Mouse (Mus musculus) thymus, adult 2 months (tissue): ENCODE measurements around the gene Ly6g6c. TPM values are rescaled to one million over a fixed set of nuclear protein-coding genes. Genes with fewer than 3 reads are reported as not detected.

Experiments used
- DNase-seq: peaks from one replicate; pipeline ENCODE4 v3.0.0; 2021
- H3K27ac ChIP-seq: fragments of 200-500 bp; 2 replicates; pipeline ENCODE4 v1.5.1; 2012; ENCODE audit warnings: low read length, control low read depth; ENCODE audit not compliant: control insufficient read depth, insufficient read depth
- H3K27me3 ChIP-seq: fragments of 200-500 bp; 2 replicates; pipeline ENCODE4 v1.6.1; 2012; ENCODE audit warnings: mild to moderate bottlenecking, low read length, moderate library complexity, mixed read lengths; ENCODE audit not compliant: control insufficient read depth, insufficient read depth
- H3K36me3 ChIP-seq: fragments of 200-500 bp; 2 replicates; pipeline ENCODE4 v1.6.1; 2012; ENCODE audit warnings: mild to moderate bottlenecking, low read length, moderate library complexity; ENCODE audit not compliant: control insufficient read depth, insufficient read depth
- H3K4me1 ChIP-seq: fragments of 200-500 bp; replicated peaks from 2 replicates; pipeline ENCODE4 v1.6.1; 2012; ENCODE audit warnings: low read length; ENCODE audit not compliant: control insufficient read depth, insufficient read depth
- H3K4me3 ChIP-seq: fragments of 200-500 bp; 2 replicates; pipeline ENCODE4 v1.5.1; 2012; ENCODE audit warnings: mild to moderate bottlenecking, low read length, control low read depth, moderate library complexity; ENCODE audit not compliant: control insufficient read depth, insufficient read depth
- CTCF ChIP-seq: fragments of 200-500 bp; IDR thresholded peaks from 2 replicates; pipeline ENCODE4 v1.5.1; 2012; ENCODE audit warnings: mild to moderate bottlenecking, control low read depth, low read length, moderate library complexity, borderline replicate concordance; ENCODE audit not compliant: control insufficient read depth, poor library complexity, insufficient read depth; ENCODE audit errors: extremely low read depth
- POLR2A ChIP-seq: fragments of 200-500 bp; IDR thresholded peaks from 2 replicates; pipeline ENCODE4 v1.6.1; 2012; ENCODE audit warnings: mild to moderate bottlenecking, low read length, control low read depth, moderate library complexity; ENCODE audit not compliant: control insufficient read depth, poor library complexity, insufficient read depth; ENCODE audit errors: extremely low read depth
- WGBS: fragments of 180-500 bp; shearing (Covaris S2); methylation state at CpG from one replicate; pipeline ENCODE4 v1.1.7; 2018; 5-methylcytosine and 5-hydroxymethylcytosine counted together
- polyA plus RNA-seq: library from polyadenylated mRNA; depleted of rRNA; stranded (reverse); fragments of >200 nt; gene quantifications from 2 replicates; pipeline ENCODE4 v1.2.3, GENCODE M21; 2012

Gene Ly6g6c
- polyA plus RNA-seq, 1 experiment = 5.0 TPM

DNA sequence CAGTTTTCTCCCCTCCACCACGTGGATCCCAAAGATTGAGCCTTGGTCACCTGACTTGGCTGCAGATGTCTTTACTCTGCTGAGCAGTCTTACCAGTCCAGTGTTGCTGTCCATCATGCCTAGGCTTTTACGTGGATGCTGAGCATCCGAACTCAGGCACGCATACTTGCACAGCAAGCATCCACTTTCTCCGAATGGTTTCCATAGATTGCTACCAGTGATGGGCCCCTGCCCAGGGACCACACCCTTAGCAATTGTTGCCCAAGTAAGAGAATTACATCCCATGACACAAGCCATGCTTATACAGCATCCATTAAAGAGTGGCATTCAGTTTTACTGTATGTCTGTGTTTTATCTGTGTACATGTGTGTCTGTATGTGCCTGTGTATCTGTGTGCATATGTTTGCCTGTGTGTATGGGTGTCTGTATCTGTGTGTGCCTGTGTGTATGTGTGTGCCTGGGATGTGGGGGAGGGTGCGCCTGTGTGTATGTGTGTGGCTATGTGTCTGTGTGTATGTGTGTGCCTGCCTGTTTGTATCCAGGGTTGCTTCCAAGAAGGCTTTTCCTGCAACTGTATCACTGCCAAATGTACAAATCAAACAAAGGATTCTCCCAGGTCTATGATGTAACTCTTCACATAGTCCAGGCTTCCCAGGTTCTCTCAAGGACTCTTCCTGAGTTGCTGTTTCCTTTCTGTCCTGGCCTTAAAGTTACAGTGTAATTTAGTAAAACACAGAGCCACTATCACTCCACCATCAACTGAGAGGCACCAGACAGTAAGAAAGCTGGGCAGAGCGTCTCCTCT, 9.3 kb upstream of the Ly6g6c start:
- Histone ChIP-seq H3K27me3 (no peaks in the 10 kb centered on the region), H3K4me1 (peaks cover 25% of the 10 kb centered on the region), H3K27ac (no peak overlapping the region), H3K4me3 (no peak overlapping the region), H3K36me3 (peaks cover 55% of the 10 kb centered on the region)
- TF ChIP-seq POLR2A (no peak), CTCF (no peak)
- 96% methylated on average over 7 of the region's 7 CpGs for WGBS
- no peak for DNase-seq

DNA sequence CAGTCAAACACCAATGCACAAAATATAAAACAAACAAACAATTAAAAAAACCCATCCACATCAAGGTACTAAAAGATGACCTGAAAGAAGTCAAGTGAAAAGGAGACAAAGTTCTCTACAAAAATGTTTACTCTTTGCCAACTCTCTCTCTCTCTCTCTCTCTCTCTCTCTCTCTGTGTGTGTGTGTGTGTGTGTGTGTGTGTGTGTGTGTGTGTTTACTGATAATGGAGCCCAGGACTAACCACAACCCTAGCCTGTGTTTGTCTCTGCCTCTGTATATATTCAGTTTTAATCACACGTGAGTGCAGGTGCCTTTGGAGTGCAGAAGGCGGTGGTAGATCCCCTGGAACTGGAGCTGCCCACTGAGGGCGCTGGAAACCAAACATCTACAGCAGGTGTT, 8.1 kb upstream of the Ly6g6c start:
- Histone ChIP-seq H3K27me3 (no peaks in the 10 kb centered on the region), H3K4me3 (no peak overlapping the region), H3K27ac (no peak overlapping the region), H3K4me1 (peaks cover 22% of the 10 kb centered on the region), H3K36me3 (peaks cover 55% of the 10 kb centered on the region)
- TF ChIP-seq POLR2A (no peak), CTCF (no peak)
- no peak for DNase-seq
- WGBS = 29% methylated on average over 3 of the region's 3 CpGs

DNA sequence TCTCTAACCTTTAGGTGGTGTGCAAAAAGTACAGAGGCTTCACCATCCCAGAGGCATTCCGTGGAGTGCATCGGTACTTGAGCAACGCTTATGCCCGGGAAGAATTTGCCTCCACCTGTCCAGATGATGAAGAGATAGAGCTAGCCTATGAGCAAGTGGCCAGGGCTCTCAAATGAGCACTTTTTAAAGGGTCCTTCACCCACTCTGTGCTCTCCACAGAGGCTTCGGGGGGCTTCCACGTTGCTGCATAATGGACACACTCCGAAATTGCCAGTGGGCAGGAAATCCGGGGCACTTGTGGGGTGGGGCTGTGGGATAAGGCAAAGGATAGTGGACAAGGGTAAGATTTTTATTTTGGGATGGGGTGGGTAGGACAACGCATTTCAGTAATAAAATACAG, 6.9 kb upstream of the Ly6g6c start:
- H3K4me1 ChIP-seq = peaks cover 12% of the 10 kb centered on the region
- no peak for DNase-seq
- TF ChIP-seq CTCF = no peak
- H3K36me3 ChIP-seq = peaks cover 45% of the 10 kb centered on the region
- 88% methylated on average over 9 of the region's 9 CpGs for WGBS
- H3K4me3 ChIP-seq = no peak overlapping the region
- no peaks in the 10 kb centered on the region for H3K27me3 ChIP-seq
- no peak overlapping the region for H3K27ac ChIP-seq

DNA sequence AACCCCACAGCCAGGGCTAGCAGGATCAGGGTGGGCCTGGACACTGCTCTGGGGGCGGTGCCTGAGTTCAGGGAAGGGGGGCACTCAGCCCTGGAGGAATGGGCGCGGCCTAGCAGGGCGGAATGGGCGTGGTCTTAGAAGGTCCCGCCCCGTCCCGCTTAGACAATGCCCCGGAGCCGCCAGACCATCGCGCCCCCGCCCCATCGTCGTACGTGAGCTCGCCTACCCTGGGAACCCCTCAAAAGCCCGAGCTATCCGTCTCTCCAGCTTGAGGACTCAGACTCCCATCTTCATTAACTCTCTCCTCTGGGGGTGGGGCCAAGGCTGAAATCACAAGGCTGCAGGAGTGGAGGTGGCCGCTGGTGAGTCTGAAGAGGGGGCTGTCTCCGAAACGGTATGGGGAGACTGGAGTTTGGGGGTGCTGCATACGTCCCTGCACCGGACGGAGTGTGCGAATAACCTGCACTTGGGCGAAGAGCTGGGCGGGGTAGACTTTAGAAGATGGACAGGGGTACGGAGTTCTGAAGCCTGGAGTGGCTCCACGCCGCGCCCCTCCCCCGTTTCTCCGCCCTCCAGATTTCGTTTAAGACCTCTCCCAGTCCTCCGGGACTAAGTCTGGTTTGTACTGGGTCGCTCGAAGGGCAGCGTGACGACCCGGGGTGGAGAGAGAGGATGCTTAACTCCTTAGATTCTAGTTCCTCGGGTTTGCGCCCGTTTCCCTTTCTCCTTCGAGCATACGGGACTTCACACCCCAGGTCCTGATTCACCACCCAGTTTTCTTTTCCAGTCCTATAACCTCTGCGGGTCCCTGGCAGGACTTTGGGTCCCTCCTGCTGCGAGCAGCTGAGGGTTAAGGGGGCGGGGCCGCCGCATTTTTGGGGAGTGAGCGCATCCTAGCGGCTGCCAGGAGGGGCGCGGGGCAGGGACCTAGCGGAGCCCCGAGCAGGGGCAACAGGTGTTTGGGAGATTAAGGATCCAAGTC, 6.0 kb upstream of the Ly6g6c start, which contains the start of gene Ddah2:
Ddah2 (plus strand) TSS at position 125 of the 982 bp plus-strand sequence.
- Histone ChIP-seq H3K27ac (peak within 1 kb of the TSS; percentile 6; the same call in 1 of the 2 replicates), H3K4me3 (peak within 1 kb of the TSS; percentile 71), H3K27me3 (no peaks in the 10 kb centered on the region; the same call in 1 of the 2 replicates), H3K4me1 (peaks cover 12% of the 10 kb centered on the region), H3K36me3 (peaks cover 36% of the 10 kb centered on the region)
- 1% methylated on average over 57 of the region's 57 CpGs for WGBS
- DNase-seq = peak; percentile 93
- TF ChIP-seq POLR2A (0 out of 2 replicates have a peak, but pooled peaks have one; percentile 47), CTCF (peak; percentile 97)

DNA sequence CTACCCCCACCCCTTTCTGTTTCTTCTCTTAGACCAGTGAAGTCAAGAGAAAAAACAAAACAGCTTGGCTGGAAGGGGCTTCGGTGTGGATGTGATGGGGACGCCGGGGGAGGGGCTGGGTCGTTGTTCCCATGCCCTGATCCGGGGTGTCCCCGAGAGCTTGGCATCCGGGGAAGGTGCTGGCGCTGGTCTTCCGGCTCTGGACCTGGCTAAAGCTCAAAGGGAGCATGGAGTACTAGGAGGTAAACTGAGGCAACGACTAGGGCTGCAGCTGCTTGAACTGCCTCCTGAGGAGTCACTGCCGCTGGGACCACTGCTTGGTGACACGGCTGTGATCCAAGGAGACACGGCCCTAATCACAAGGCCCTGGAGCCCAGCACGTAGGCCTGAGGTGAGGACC, 5.1 kb upstream of the Ly6g6c start:
- no peak overlapping the region for H3K27ac ChIP-seq
- H3K27me3 ChIP-seq = peaks cover 6% of the 10 kb centered on the region
- DNase-seq = no peak
- peaks cover 30% of the 10 kb centered on the region for H3K36me3 ChIP-seq
- no peak overlapping the region for H3K4me3 ChIP-seq
- TF ChIP-seq CTCF (no peak), POLR2A (no peak)
- WGBS = 73% methylated on average over 14 of the region's 14 CpGs
- peaks cover 14% of the 10 kb centered on the region for H3K4me1 ChIP-seq

DNA sequence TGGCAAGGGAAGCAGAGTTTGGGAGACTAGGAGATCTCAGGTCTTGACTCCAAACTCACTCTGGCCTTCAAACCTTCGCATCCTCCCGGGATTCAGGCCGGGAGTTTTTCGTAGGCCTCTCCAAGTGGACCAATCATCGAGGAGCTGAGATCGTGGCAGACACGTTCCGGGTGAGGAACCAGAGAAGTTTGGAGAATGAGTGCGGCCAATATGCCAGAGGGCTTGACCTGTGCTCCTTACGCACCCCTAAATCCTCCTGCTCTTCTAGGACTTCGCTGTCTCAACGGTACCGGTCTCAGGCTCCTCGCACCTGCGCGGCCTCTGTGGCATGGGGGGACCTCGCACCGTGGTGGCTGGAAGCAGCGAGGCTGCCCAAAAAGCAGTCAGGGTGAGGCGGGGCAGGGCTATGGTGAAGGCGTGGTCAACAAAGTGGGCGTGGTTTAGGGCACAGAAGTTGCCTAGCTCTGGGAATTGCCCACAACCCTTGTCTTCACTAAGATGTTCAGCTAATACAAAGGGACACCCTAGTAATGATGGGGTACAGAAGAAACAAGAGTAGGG, 4.4 kb upstream of the Ly6g6c start:
- Histone ChIP-seq H3K4me3 (no peak overlapping the region), H3K4me1 (peaks cover 21% of the 10 kb centered on the region), H3K27ac (no peak overlapping the region), H3K36me3 (peaks cover 23% of the 10 kb centered on the region), H3K27me3 (peaks cover 12% of the 10 kb centered on the region)
- 89% methylated on average over 22 of the region's 22 CpGs for WGBS
- DNase-seq = no peak
- TF ChIP-seq CTCF (no peak), POLR2A (no peak)
